Mouse (Mus musculus): ENCODE results near the gene Dlg5.

DNA sequence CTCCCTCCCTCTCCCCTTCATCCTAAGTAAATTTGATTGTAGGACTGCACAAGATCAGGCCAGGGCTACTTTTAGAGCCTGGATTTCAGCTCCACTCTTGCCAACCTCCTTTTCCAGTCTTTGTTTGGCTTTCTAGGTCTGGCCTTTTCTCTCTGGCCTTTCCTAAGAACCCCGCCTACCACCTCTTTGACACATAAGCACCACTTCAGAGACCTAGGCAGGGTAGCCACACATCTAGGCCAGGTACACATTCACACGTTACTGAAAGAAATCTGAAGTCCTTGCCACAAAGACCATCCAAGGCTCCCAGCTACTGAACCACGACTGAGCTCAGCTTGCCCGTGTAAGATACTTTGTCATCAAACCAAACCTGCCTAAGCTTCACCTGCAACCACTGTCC lies 14.7 kb upstream of the Dlg5 start:
- TF ChIP-seq GATA1 (IDR thresholded peaks at IDR 0.05; ENCODE audit: borderline replicate concordance, low read length) (no peak), FLI1 (IDR thresholded peaks at IDR 0.05; ENCODE audit: low read length) (no peak)
